Mouse (Mus musculus) cortical plate, adult 2 months (tissue): Measurements from ENCODE around the gene Mst1r.

Experiments
- CTCF ChIP-seq: fragments of 200-500 bp; IDR thresholded peaks from 2 replicates; pipeline ENCODE4 v1.5.1; 2011; ENCODE audit warnings: mild to moderate bottlenecking, control low read depth, low read length; ENCODE audit not compliant: insufficient read depth; ENCODE audit errors: extremely low read depth
- POLR2A ChIP-seq: fragments of 200-500 bp; IDR thresholded peaks from 2 replicates; pipeline ENCODE4 v1.6.1; 2011; ENCODE audit warnings: mild to moderate bottlenecking, low read length, control low read depth; ENCODE audit not compliant: insufficient read depth; ENCODE audit errors: extremely low read depth

- TF ChIP-seq CTCF (no peak), POLR2A (no peak)
These were observed 18.3 kb upstream of the Mst1r start for GRCm38 (mm10) chr9:107888267-107888850.
